Mouse (Mus musculus) heart, postnatal 4 days (tissue): ENCODE data around the gene Ephb1. TPM values are rescaled to one million over a fixed set of nuclear protein-coding genes. Genes with fewer than 3 reads are reported as not detected.

Experiments used
- DNase-seq: peaks from one replicate; pipeline ENCODE4 v3.0.0; 2021
- total RNA-seq, 2 experiments: library from RNA; stranded (reverse); gene quantifications; 2 replicates each; pipeline ENCODE4 v1.2.3; 2021

Gene Ephb1
- total RNA-seq, 2 experiments from 2014 or later = 8.3 to 9.7 TPM

GRCm38 (mm10) chr9:101971806-101972205, 382.7 kb downstream of the Ephb1 start:
- peak; percentile 38 for DNase-seq

GRCm38 (mm10) chr9:101956228-101956627, 398.3 kb downstream of the Ephb1 start:
- DNase-seq = no peak

- no peak for DNase-seq
Observed at GRCm38 (mm10) chr9:101954529-101954928, 400.0 kb downstream of the Ephb1 start.

- DNase-seq = no peak
Observed at GRCm38 (mm10) chr9:101950101-101950500, 404.4 kb downstream of the Ephb1 start.

- no peak for DNase-seq
Observed at GRCm38 (mm10) chr9:101945814-101946213, 408.7 kb downstream of the Ephb1 start.

- DNase-seq = no peak
Observed at GRCm38 (mm10) chr9:101945326-101945725, 409.2 kb downstream of the Ephb1 start.

- DNase-seq = no peak
Observed at GRCm38 (mm10) chr9:101942058-101942669, 412.3 kb downstream of the Ephb1 start.

- DNase-seq = no peak
Observed at GRCm38 (mm10) chr9:101940182-101940581, 414.3 kb downstream of the Ephb1 start.

- peak; percentile 24 for DNase-seq
Observed at GRCm38 (mm10) chr9:101939006-101939405, 415.5 kb downstream of the Ephb1 start.

- no peak for DNase-seq
Observed at GRCm38 (mm10) chr9:101938066-101938465, 416.4 kb downstream of the Ephb1 start.

GRCm38 (mm10) chr9:101934887-101935286, 419.6 kb downstream of the Ephb1 start:
- DNase-seq = no peak

GRCm38 (mm10) chr9:101933946-101934573, 420.4 kb downstream of the Ephb1 start:
- peak; percentile 34 for DNase-seq

- DNase-seq = no peak
Observed at GRCm38 (mm10) chr9:101924829-101925228, 429.7 kb downstream of the Ephb1 start.

- peak; percentile 18 for DNase-seq
Observed at GRCm38 (mm10) chr9:101922846-101923245, 431.6 kb downstream of the Ephb1 start.

- no peak for DNase-seq
Observed at GRCm38 (mm10) chr9:101919324-101919723, 435.2 kb downstream of the Ephb1 start.

- no peak for DNase-seq
Observed at GRCm38 (mm10) chr9:101918771-101919170, 435.7 kb downstream of the Ephb1 start.

GRCm38 (mm10) chr9:101915082-101915481, 439.4 kb downstream of the Ephb1 start:
- no peak for DNase-seq

- peak; percentile 61 for DNase-seq
Observed at GRCm38 (mm10) chr9:101911176-101911866, 443.2 kb downstream of the Ephb1 start.

- no peak for DNase-seq
Observed at GRCm38 (mm10) chr9:101909491-101909890, 445.0 kb downstream of the Ephb1 start.

GRCm38 (mm10) chr9:101908849-101909248, 445.6 kb downstream of the Ephb1 start:
- DNase-seq = no peak

GRCm38 (mm10) chr9:101907747-101908255, 446.7 kb downstream of the Ephb1 start:
- DNase-seq = no peak

- DNase-seq = no peak
Observed at GRCm38 (mm10) chr9:101903406-101903805, 451.1 kb downstream of the Ephb1 start.

GRCm38 (mm10) chr9:101897851-101898250, 456.6 kb downstream of the Ephb1 start:
- no peak for DNase-seq
